Mouse (Mus musculus) G1E (cell line): ENCODE measurements around the gene Rpl3l.

ENCODE experiments used
- CTCF ChIP-seq: IDR thresholded peaks from 2 replicates; pipeline ENCODE4 v1.5.1; 2012; ENCODE audit warnings: low read depth, low read length, inconsistent platforms, mixed read lengths
- GATA1 ChIP-seq: IDR thresholded peaks from 2 replicates; pipeline ENCODE4 v1.6.1; 2012; ENCODE audit warnings: borderline replicate concordance, low read length, inconsistent platforms, mixed read lengths
- GATA2 ChIP-seq: IDR thresholded peaks from 2 replicates; pipeline ENCODE4 v1.6.1; 2012; ENCODE audit warnings: low read depth, low read length, inconsistent platforms, borderline replicate concordance

GRCm38 (mm10) chr17:24689251-24690081 is 38.2 kb upstream of the Rpl3l start, which contains the start of gene Syngr3:
- TF ChIP-seq CTCF (no peak), GATA1 (no peak), GATA2 (no peak)
